Mouse (Mus musculus): Measurements from ENCODE around the gene Dock11.

Gene Dock11

GRCm38 (mm10) chrX:35951945-35952344, 63.3 kb downstream of the Dock11 start:
- no peak for DNase-seq

GRCm38 (mm10) chrX:35952521-35953095, 64.0 kb downstream of the Dock11 start:
- DNase-seq, result no peak

- DNase-seq, result no peak
Observed at GRCm38 (mm10) chrX:35956236-35956635, 67.6 kb downstream of the Dock11 start.

GRCm38 (mm10) chrX:35963087-35963486, 74.5 kb downstream of the Dock11 start:
- no peak for DNase-seq

GRCm38 (mm10) chrX:35969276-35969675, 80.6 kb downstream of the Dock11 start:
- no peak for DNase-seq

- DNase-seq, result no peak
Observed at GRCm38 (mm10) chrX:35976657-35977056, 88.0 kb downstream of the Dock11 start.

GRCm38 (mm10) chrX:35987981-35988380, 99.3 kb downstream of the Dock11 start:
- no peak for DNase-seq

GRCm38 (mm10) chrX:35990508-35991095, 102.0 kb downstream of the Dock11 start:
- no peak for DNase-seq

- no peak for DNase-seq
Observed at GRCm38 (mm10) chrX:35994226-35994625, 105.6 kb downstream of the Dock11 start.

GRCm38 (mm10) chrX:35997004-35997403, 108.4 kb downstream of the Dock11 start:
- DNase-seq, result peak; percentile 10

- no peak for DNase-seq
Observed at GRCm38 (mm10) chrX:35997793-35998419, 109.3 kb downstream of the Dock11 start.

- DNase-seq, result no peak
Observed at GRCm38 (mm10) chrX:36025651-36026050, 137.0 kb downstream of the Dock11 start.

GRCm38 (mm10) chrX:36031113-36031512, 142.5 kb downstream of the Dock11 start:
- no peak for DNase-seq

- no peak for DNase-seq
Observed at GRCm38 (mm10) chrX:36034045-36034444, 145.4 kb downstream of the Dock11 start.

GRCm38 (mm10) chrX:36045731-36046130, 157.1 kb downstream of the Dock11 start:
- no peak for DNase-seq

GRCm38 (mm10) chrX:36047451-36047850, 158.8 kb downstream of the Dock11 start:
- DNase-seq, result peak; percentile 31

- DNase-seq, result no peak
Observed at GRCm38 (mm10) chrX:36050312-36050711, 161.7 kb downstream of the Dock11 start.

GRCm38 (mm10) chrX:36073997-36074396, 185.4 kb downstream of the Dock11 start:
- no peak for DNase-seq

- DNase-seq, result no peak
Observed at GRCm38 (mm10) chrX:36077164-36077563, 188.5 kb downstream of the Dock11 start.

- peak; percentile 28 for DNase-seq
Observed at GRCm38 (mm10) chrX:36082917-36083316, 194.3 kb downstream of the Dock11 start.

- DNase-seq, result no peak
Observed at GRCm38 (mm10) chrX:36088464-36089256, 200.0 kb downstream of the Dock11 start.

- no peak for DNase-seq
Observed at GRCm38 (mm10) chrX:36100883-36101282, 212.3 kb downstream of the Dock11 start.

GRCm38 (mm10) chrX:36101318-36101717, 212.7 kb downstream of the Dock11 start:
- no peak for DNase-seq

GRCm38 (mm10) chrX:36108601-36109000, 220.0 kb downstream of the Dock11 start:
- DNase-seq, result no peak

All from lung, postnatal 10 days (tissue).